Mouse (Mus musculus) liver, postnatal 0 days (tissue): ENCODE measurements at regions not wholly inside any gene's neighbourhood (a gene's known extent, or its start where the extent isn't known, plus 50 kb on each side); places are given as distances from the start of the nearest gene placed in this dataset.

Experiments
- CTCF ChIP-seq: sonication (generic); IDR thresholded peaks from 2 replicates; pipeline ENCODE4 v1.5.1; 2016; ENCODE audit warnings: antibody characterized with exemption, low read depth
- EP300 ChIP-seq: IDR thresholded peaks from 2 replicates; pipeline ENCODE4 v1.6.1; 2016; ENCODE audit warnings: antibody characterized with exemption, low read depth, mild to moderate bottlenecking

- no peak for TF ChIP-seq CTCF
- no peak for TF ChIP-seq EP300
These were observed 106.5 kb upstream of the Klf14 start for GRCm38 (mm10) chr6:31065419-31065818.
